Mouse (Mus musculus) kidney, postnatal 4 days (tissue): ENCODE measurements around the gene Atad1.
A peak's percentile ranks its signal among the peaks of the same experiment; 100 is the strongest.
"Not testable (repeated sequence)": the region's sequence is repeated elsewhere in the genome, so short reads cannot be mapped to it uniquely, and the experiment has no call there.

Experiments used
- DNase-seq, 2 experiments: peaks; one replicate each; pipeline ENCODE4 v3.0.0; 2021; ENCODE audit warnings: mixed read lengths in 2 of 2

Atad1 gene

DNA sequence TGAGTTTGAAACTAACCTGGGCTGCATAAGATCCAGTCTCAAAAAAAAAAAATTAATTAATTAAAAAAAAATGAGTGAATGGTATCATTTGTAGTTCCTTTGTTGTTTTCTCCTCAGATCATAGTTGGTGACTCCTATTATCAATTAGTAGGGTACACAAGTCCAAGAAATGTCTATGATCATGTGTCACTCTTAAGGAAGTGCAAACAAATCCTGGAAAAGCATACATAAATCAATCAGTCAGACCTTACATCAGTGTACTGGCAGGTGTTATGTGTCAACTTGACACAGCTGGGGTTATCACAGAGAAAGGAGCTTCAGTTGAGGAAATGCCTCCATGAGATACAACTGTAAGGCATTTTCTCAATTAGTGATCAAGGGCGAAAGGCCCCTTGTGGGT lies 71.8 kb downstream of the Atad1 start:
- DNase-seq = not testable (repeated sequence)

GRCm38 (mm10) chr19:32665243-32665642 lies 74.3 kb downstream of the Atad1 start:
- DNase-seq = no peak

DNA sequence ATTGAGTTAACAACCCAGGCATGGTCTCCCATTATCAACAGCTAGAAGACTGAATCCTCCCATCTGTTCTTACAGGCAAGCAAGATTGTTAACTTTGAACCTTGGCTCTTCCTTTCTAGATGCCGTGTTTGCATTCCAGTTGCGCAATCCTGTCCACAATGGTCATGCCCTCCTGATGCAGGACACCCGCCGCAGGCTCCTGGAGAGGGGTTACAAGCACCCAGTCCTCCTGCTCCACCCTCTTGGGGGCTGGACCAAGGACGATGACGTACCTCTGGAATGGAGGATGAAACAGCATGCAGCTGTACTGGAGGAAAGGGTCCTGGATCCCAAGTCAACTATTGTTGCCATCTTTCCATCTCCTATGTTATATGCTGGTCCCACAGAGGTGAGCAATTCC lies 76.7 kb downstream of the Atad1 start:
- no peak for DNase-seq

DNA sequence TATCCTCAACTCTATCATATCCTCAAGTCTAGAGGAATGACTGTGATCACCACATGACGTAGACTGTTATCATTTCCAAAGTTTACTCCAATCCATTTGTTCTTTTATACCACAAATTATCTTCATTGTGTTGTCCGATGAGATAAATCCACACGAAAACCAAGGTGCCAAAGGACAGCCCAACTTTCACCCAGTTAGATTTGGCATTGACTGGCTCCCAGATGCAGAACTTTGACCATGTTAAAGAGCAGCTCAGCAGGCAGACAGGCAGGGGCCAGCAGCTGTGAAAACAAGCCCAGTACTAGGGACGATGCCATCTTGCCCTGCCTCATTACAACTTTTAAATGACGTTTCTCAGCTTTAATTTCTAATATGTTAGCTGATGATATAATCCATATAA lies 80.2 kb downstream of the Atad1 start:
- peak in 1 of 2 experiments; percentile 2 for DNase-seq

GRCm38 (mm10) chr19:32653630-32654362 lies 85.8 kb downstream of the Atad1 start:
- DNase-seq = peak; percentile 18 to 25

GRCm38 (mm10) chr19:32653122-32653521 lies 86.5 kb downstream of the Atad1 start:
- peak in 1 of 2 experiments; percentile 27 for DNase-seq

DNA sequence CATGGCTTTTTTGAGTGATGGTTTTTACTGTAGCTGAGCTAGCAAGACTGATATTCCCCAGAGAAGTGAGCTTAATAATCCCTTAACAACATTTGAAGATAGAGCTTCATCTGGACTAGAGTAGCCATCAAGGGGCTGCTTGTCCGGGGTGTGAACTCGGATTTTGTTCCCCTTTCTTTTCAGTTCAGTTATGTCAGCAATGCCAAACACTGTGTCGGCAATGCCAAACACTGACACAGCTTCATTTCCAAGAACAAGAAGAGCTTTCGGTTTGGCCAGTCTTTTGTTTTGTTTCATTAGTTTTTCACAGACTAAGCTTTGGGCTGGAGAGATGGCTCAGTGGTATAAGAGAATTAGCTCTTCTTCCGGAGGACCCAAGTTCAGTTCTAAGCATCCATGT lies 88.5 kb downstream of the Atad1 start:
- no peak for DNase-seq

DNA sequence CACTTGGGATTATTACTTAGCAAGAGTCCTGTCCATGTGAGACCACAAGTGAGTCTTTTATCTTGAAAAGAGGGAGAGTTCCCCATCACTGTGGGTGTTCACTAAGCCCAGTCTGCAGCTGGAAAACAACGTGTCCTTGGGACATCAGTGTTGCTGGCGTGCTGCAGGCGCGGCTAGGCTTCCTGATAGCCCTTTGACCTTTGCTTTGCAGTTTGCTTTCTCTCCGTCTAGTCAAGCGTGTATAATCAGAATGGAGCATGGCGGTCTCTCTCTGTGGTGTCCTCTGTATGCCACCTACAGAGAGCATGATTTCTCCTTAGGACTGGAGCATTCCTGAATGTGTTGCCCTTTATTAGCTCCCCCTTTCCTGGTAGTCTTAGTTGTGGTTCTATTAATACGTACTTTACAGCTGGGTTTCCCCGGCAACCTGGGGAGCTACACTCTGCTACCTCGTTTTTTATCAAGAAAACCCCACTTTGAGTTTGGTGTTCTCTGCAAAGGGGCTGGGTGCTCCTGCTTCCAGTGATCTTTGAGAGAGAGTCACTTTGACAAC lies 91.5 kb downstream of the Atad1 start:
- DNase-seq = no peak

DNA sequence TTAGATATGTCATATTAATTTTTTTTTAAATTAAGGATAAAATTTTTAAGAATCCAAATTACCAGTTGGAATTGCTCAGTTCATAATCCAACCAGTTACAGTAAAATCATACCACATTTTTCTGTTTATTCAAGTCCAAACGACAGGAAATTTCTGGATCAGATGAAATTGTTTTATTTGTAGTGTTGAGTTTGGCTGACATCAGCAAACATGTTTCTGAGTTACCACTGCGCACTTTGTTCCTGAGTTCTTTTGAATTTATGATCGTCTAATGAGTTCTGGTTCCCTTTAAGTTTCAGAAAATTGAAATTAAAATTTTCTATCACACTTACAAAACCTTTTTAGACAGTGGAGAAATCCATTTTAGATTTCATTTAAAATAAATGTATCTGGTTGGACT lies 93.2 kb downstream of the Atad1 start:
- DNase-seq = no peak

DNA sequence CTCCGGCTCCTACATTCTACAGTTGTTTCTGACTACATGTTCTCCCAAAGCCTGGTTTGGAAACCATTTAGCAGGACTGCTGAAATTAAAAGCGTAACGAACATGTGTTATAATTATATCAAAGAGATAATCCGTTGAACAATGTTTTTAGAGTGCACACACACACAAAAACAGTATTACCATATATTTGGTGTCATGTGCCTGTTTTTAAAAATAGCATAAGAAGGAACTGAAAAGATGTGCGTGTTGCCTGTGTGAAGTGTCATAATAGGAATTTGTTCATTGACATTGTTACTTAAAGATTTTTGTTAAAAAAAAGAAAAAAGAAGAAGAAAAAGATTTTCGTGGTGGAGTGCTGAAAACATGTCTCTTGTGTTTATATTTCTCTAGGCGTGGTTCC lies 93.6 kb downstream of the Atad1 start:
- DNase-seq = no peak

DNA sequence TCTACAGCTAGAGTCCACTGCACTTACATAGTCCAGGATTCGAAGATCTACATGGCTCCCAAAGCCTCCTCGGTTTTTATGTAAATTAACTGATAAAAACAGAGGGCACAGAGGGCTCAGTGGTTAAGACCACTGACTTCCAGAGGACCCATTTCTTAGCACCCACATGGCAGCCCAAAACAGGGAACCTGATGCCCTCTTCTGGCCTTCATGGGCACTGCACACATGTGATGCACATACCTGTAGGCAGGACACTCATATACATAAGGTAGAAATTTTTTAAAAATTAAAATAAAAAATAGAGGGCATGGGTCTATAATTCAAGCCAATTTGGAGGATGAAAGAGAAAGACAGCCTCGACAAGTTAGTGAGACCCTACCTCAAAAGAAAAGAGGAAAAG lies 95.9 kb downstream of the Atad1 start:
- no peak for DNase-seq

GRCm38 (mm10) chr19:32641995-32642394 lies 97.6 kb downstream of the Atad1 start:
- DNase-seq = no peak

DNA sequence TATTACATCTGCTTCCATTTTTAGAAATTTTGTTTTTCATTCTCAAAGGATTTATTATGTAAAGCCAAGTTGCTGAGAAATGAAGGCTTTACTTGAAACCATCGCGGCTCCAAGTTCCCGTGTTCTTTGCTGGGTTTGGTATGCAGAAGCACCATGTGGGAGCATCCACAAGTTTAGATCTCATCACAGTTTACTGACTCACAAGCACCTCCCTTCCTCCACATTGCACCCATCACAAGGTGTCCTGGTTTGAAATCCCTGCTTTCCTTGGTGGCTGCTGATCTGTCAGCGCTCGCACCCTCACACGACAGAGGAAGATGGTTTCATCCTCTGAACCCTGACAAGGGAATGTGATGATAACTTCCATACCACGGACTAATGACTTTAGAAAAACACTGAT lies 98.1 kb downstream of the Atad1 start:
- DNase-seq = no peak

- no peak for DNase-seq
These were observed 101.2 kb downstream of the Atad1 start for GRCm38 (mm10) chr19:32638276-32638903.

GRCm38 (mm10) chr19:32637357-32638275 lies 102.0 kb downstream of the Atad1 start:
- DNase-seq = no peak

DNA sequence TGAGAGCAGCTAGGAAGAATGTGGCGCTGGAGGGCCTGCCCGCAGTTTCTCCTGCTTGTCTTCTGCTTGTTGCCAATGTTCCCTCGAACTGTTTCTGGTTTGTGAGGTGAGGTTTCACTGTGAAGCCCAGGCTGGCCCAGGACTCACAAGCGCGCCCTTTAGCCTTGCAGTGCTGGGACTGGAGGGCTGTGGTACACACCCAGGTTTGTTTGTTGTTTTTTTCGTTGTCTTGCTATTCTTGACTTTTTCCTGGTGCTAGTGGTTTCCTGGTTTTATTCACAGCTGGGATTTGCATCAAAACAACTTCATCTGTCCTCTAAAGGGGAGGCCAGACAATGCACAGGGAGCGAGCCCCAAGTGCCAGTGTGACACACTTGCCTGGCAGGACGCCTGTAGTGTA lies 104.7 kb downstream of the Atad1 start:
- no peak for DNase-seq

DNA sequence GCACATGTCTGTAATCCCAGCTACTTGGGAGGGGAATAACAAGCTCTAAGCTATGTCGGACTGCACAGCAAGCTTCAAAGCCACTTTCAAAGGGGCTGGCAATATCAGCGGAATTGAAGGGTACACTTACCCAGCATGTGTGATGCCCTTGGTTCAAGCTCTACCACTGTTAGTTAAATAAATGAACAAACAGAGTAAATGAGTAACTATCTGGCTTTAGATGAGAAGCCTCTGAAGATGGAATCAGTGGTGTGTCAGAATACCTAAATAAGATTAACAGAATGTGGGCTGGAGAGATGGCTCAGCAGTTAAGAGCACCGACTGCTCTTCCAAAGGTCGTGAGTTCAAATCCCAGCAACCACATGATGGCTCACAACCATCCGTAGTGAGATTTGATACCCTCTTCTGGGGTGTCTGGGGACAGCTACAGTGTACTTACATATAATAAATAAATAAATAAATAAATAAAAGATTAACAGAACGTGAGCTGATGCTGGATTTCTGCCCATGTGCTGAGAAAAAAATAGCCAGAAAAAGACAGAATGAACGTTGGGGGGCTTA lies 110.9 kb downstream of the Atad1 start:
- no peak for DNase-seq

DNA sequence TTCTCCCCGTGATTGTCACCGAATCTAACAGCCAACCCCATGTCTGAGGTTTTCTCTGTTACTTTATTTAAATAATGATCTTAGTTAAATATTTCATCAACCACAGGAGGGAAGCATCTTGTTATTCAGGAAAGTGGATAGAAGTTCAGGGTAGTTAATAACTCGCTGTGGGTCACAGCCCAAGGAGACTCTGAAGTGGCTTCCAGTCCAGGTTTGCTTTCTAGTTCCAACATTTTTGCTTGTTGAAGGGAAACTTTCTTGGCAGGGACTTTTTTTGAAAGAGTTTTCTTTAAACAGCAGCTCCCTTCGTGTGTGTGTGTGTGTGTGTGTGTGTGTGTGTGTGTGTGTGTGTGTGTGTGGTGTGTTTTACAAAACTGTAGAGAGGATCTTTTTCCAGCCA lies 112.0 kb downstream of the Atad1 start:
- peak in 1 of 2 experiments; percentile 15 for DNase-seq

GRCm38 (mm10) chr19:32626768-32627331 lies 112.7 kb downstream of the Atad1 start:
- peak; percentile 19 to 43 for DNase-seq

DNA sequence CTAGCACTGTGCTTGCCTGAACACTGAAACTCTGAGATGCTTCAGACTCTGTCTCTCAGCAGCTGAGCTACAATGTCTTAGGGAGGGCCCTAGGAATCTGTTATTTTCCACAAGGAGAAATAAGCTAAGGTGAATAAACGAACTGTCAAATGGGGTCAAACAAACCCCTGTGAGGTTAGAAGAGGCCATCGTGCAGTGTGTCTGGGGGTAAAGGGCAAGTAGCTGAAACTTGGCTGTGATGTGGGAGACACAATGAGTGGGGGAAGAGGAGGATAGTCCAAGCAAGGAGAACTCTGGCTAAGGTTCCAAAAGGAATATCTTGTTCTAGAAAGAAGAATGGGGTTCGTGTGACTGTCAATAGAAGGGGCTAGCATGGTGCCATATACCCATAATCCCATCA lies 117.4 kb downstream of the Atad1 start:
- no peak for DNase-seq
